Mouse (Mus musculus) embryonic fibroblast, embryonic 13.5 days (primary cell): ENCODE data around the gene Esam. TPM values are rescaled to one million over a fixed set of nuclear protein-coding genes. Genes with fewer than 3 reads are reported as not detected.

Experiments used
- H3K27ac ChIP-seq: 2 replicates; pipeline ENCODE4 v1.5.1; 2012; ENCODE audit warnings: low read length, control low read depth, inconsistent platforms; ENCODE audit not compliant: insufficient read depth
- H3K4me1 ChIP-seq: 2 replicates; pipeline ENCODE4 v1.6.1; 2011; ENCODE audit warnings: low read length; ENCODE audit not compliant: control insufficient read depth, insufficient read depth
- H3K4me3 ChIP-seq: 2 replicates; pipeline ENCODE4 v1.5.1; 2011; ENCODE audit warnings: mild to moderate bottlenecking, control low read depth, low read length; ENCODE audit not compliant: insufficient read depth
- CTCF ChIP-seq: IDR thresholded peaks from 2 replicates; pipeline ENCODE4 v1.5.1; 2011; ENCODE audit warnings: mild to moderate bottlenecking, control low read depth, low read length, moderate library complexity, borderline replicate concordance; ENCODE audit not compliant: insufficient read depth
- POLR2A ChIP-seq: IDR thresholded peaks from 2 replicates; pipeline ENCODE4 v1.6.1; 2011; ENCODE audit warnings: low read depth, mild to moderate bottlenecking, control low read depth, low read length, moderate library complexity
- polyA plus RNA-seq: library from polyadenylated mRNA; stranded (reverse); fragments of >200 nt; gene quantifications from 2 replicates; pipeline ENCODE4 v1.2.4, GENCODE M21; 2011; ENCODE audit warnings: low read depth; ENCODE audit not compliant: missing spikeins, insufficient read length

The Esam gene
- polyA plus RNA-seq, 1 experiment = 0.28 TPM

DNA sequence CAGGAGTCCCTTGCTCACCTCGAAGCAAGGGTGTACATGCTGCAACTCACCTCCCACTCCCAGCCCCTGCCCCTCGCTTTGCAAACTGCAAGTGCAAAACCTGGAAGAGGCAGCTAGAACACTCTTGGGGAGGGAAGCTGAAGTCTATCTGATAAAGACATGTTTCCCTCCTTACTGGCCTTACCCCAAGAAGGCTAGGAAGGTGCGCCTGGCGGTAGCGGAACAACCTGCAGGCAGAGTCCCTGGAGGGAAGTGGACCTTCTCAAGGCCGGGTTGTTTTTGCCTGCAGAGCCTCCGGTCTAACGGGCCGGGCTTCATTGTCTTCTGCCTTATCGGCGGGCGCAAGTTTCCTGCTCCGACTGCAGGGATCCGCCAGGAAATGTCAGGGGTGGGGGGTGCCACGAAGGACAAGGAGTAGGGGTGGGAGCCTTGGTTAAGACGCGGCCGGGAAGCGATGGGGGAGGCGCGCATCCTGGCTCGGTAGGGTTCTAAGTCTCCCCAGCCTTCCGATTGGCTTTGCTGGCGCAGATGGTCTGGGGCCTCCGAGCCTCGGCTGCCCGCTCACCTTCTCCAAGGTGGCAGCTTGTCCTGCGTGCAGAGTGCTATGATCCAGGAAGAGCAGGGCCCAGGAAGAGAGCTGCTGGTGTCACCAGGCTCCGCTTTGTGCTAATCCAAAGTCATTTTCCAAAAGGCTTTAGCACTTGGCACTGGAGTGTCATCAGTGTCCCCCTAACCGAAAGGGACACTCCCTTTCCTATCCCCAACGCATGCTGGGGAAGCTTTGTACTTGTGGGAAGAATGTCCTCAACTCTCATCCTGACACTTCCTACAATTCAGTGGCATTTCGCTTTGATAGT lies 2.4 kb downstream of the Esam start:
- no peak overlapping the region for H3K27ac ChIP-seq
- H3K4me3 ChIP-seq = no peak overlapping the region
- no peak for TF ChIP-seq POLR2A
- no peak for TF ChIP-seq CTCF
- H3K4me1 ChIP-seq = 0 out of 2 replicates have a peak, but pooled peaks cover 3% of the 10 kb centered on the region

- H3K27ac ChIP-seq = no peak overlapping the region
- no peak for TF ChIP-seq CTCF
- 0 out of 2 replicates have a peak, but pooled peaks cover 3% of the 10 kb centered on the region for H3K4me1 ChIP-seq
- no peak overlapping the region for H3K4me3 ChIP-seq
Observed at GRCm38 (mm10) chr9:37530888-37531705, 3.2 kb downstream of the Esam start.

DNA sequence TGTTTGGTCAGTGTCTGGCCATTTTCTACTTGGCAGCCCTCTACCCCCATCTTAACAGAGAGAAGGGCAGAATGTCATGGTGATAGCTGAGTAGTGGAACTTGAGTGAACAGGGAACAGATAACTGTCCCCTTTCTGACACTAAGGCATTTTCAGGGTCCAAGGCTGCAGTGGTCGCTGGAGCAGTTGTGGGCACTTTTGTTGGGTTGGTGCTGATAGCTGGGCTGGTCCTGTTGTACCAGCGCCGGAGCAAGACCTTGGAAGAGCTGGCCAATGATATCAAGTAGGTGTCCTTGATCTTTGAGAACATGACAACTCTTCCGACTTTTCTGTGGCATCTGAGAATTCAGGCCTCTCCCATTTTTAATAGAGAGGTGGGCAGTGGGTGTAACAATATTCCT lies 9.0 kb downstream of the Esam start:
- H3K4me3 ChIP-seq = no peak overlapping the region
- TF ChIP-seq CTCF (no peak), POLR2A (no peak)
- no peaks in the 10 kb centered on the region for H3K4me1 ChIP-seq
- no peak overlapping the region for H3K27ac ChIP-seq

DNA sequence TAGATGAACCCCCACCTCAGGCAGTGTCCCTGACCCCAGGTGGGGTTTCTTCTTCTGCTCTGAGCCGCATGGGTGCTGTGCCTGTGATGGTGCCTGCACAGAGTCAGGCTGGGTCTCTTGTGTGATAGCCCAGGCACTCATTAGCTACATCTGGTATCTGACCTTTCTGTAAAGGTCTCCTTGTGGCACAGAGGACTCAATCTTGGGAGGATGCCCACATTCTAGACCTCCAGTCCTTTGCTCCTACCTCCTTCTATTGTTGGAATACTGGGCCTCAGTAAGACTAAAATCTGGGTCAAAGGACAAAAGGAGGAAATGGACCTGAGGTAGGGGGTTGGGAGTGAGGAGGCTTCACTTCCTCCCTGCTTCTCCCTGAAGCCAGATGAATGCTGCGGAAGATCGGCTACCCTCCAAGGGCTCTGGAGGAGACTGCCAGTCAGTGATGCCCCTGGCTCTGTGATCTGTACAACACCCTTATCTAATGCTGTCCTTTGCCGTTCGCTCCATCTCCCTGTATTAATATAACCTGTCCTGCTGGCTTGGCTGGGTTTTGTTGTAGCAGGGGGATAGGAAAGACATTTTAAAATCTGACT lies 9.9 kb downstream of the Esam start:
- Histone ChIP-seq H3K4me1 (no peaks in the 10 kb centered on the region), H3K27ac (no peak overlapping the region), H3K4me3 (no peak overlapping the region)
- no peak for TF ChIP-seq POLR2A
- TF ChIP-seq CTCF = no peak

- Histone ChIP-seq H3K27ac (no peak within 1 kb of the TSS), H3K4me3 (no peak within 1 kb of the TSS), H3K4me1 (no peaks in the 10 kb centered on the region)
- TF ChIP-seq CTCF (no peak), POLR2A (no peak)
Observed at GRCm38 (mm10) chr9:37539170-37540025, 11.5 kb downstream of the Esam start, which contains the start of gene Vsig2. Vsig2 (plus strand) TSS chr9:37539255.

DNA sequence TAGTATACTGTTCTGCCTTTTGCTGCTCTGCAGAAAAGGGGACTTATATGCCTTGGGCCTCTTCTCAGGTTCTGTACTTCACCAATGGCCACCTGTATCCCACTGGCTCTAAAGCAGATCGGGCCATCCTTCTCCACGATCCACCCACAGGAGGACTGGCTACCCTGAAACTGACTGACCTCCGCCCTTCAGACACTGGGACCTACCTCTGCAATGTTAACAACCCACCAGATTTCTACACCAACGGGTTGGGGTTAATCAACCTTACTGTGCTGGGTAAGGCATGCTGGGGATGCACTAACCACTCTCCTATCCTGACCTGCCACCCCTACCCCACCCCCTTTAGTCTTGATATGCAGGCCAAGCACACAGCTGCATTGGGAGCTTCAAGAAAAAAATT lies 12.3 kb downstream of the Esam start:
- Histone ChIP-seq H3K27ac (no peak overlapping the region), H3K4me1 (no peaks in the 10 kb centered on the region), H3K4me3 (no peak overlapping the region)
- no peak for TF ChIP-seq POLR2A
- TF ChIP-seq CTCF = no peak

- Histone ChIP-seq H3K27ac (no peak overlapping the region), H3K4me3 (no peak overlapping the region), H3K4me1 (no peaks in the 10 kb centered on the region)
- TF ChIP-seq CTCF = no peak
- no peak for TF ChIP-seq POLR2A
Observed at GRCm38 (mm10) chr9:37540701-37541575, 13.1 kb downstream of the Esam start.

DNA sequence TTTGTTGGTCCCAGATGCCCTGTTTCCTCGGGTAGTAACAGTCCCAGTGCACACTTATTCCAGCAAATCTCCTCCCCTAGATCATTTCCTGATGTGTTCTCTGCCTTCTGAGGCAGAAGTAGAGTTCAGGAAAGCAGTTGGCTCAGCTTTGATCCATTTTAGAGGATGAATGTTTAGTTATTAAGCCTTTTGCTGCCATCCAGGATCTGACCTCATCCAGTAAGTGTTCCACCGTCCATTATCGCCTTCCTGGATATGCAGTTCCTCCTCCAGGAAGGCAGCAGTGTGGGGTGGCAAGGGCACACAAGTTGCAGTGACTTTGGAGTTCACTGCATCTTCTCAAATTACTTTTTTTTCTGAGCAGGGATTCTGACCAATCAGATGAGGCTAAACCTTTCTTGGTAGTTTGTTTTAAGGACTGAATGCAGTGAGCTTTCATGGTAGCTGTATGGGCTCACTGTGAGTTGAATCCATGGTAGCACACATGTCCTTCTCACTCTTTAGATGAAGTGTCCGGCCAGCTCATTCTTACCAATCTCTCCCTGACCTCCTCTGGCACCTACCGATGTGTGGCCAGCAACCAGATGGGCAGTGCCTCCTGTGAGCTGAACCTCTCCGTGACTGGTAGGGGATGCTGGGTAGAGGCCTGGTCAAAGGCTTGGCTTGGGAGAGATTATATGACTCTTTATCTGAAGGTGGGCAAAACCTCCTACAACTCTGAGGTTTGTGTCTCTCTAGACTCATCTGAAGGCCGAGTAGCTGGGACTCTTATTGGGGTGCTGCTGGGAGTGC lies 14.2 kb downstream of the Esam start:
- H3K27ac ChIP-seq = no peak overlapping the region

More for the DNA sequence above, 14.2 kb downstream of the Esam start:
- Histone ChIP-seq H3K4me3 (no peak overlapping the region), H3K4me1 (no peaks in the 10 kb centered on the region)
- no peak for TF ChIP-seq POLR2A
- no peak for TF ChIP-seq CTCF
